23 mouse cellular contexts compared by ENCODE assay signal in the genomic region with DNA sequence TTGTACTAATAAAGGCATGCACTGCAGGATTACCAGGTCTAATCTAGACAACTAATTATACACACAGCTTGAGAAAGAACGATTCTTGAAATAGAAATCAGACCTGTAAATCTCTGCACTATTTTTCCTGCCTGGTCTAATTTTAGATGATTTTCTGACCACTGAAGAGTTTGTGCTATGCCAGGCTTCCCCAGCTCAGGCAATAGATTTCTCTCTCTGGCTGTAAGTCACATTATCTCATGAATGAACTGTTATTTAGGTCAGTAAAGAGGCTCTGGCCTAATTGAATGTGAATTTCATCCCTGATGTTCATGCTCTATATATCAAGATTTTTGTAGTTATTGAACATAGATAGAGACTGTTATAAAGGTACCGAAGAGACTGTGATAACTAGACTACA.
DNase-seq lines count a peak whose midpoint lies in the region; ATAC-seq and TF ChIP-seq lines count a peak whose summit lies in the region.
"Had no signal": no experiment of that assay in that cellular context is flagged by ENCODE, and none has a peak within 500 bp of the region (broad histone marks: within the 10 kb centered on the region; RNA-seq: fewer than 3 reads in every experiment).

No protein-coding gene starts in this region.

- H3K36me3 ChIP-seq in midbrain, embryonic 11.5 days (ENCODE audit: control insufficient read depth, insufficient read depth, low read length) = no peaks in the 10 kb centered on the region
- H3K36me3 ChIP-seq in midbrain, postnatal 0 days (ENCODE audit: insufficient read depth, low read length) = no peaks in the 10 kb centered on the region
- H3K36me3 ChIP-seq in embryonic facial prominence, embryonic 10.5 days (replicated peaks) = no peaks in the 10 kb centered on the region
- H3K36me3 ChIP-seq: embryonic facial prominence, embryonic 13.5 days; G1E; hindbrain, embryonic 15.5 days had no signal

- TF ChIP-seq CTCF in midbrain, postnatal 0 days (IDR thresholded peaks at IDR 0.05) = no peak

- H3K9ac ChIP-seq in midbrain, embryonic 11.5 days (ENCODE audit: low read length) = no peak overlapping the region
- H3K9ac ChIP-seq in midbrain, postnatal 0 days (replicated peaks; ENCODE audit: low read length, poor library complexity, severe bottlenecking) = no peak overlapping the region
- H3K9ac ChIP-seq: embryonic facial prominence, embryonic 13.5 days; forebrain, embryonic 13.5 days; forebrain, postnatal 0 days; heart, embryonic 15.5 days; hindbrain, embryonic 15.5 days had no signal

- H3K27ac ChIP-seq in midbrain, embryonic 11.5 days (ENCODE audit: low read depth, low read length) = no peak overlapping the region
- H3K27ac ChIP-seq in midbrain, postnatal 0 days (ENCODE audit: low read depth, low read length) = no peak overlapping the region
- H3K27ac ChIP-seq in embryonic facial prominence, embryonic 10.5 days (replicated peaks) = no peak overlapping the region
- H3K27ac ChIP-seq: embryonic facial prominence, embryonic 13.5 days; forebrain, embryonic 13.5 days; gastrocnemius, adult 2 months; heart, embryonic 15.5 days; hindbrain, embryonic 15.5 days had no signal

- WGBS in midbrain, embryonic 11.5 days = 93% methylated on average over 2 of the region's 2 CpGs
- 57% methylated on average over 2 of the region's 2 CpGs for WGBS in midbrain, postnatal 0 days
- 80% methylated on average over 2 of the region's 2 CpGs for WGBS in embryonic facial prominence, embryonic 10.5 days

- no peak overlapping the region for H3K4me3 ChIP-seq in midbrain, embryonic 11.5 days (ENCODE audit: low read depth, low read length)
- no peak overlapping the region for H3K4me3 ChIP-seq in midbrain, postnatal 0 days (ENCODE audit: low read depth, low read length)
- no peak overlapping the region for H3K4me3 ChIP-seq in embryonic facial prominence, embryonic 10.5 days
- H3K4me3 ChIP-seq: embryonic facial prominence, embryonic 13.5 days; forebrain, embryonic 13.5 days; gastrocnemius, adult 2 months; heart, embryonic 15.5 days; hindbrain, embryonic 15.5 days had no signal

- no peak for DNase-seq in cerebellum, postnatal 36 days
- peak; percentile 16 for DNase-seq in gastrocnemius, adult 18-20 months (ENCODE audit: low spot score)
- DNase-seq in gastrocnemius, postnatal 10 days = no peak
- peak; percentile 51 for DNase-seq in midbrain, embryonic 11.5 days (ENCODE audit: low spot score, missing footprints)
- DNase-seq in midbrain, postnatal 0 days (ENCODE audit: low spot score) = no peak
- DNase-seq in kidney, postnatal 10 days = no peak
- no peak for DNase-seq in embryonic facial prominence, embryonic 10.5 days (ENCODE audit: low spot score)
- DNase-seq: adrenal gland, postnatal 10 days; B cell, adult 2 months; cerebellum, postnatal 10 days; forebrain, postnatal 0 days; gastrocnemius, adult 2 months; gastrocnemius, postnatal 36 days had no signal

- H3K9me3 ChIP-seq in midbrain, embryonic 11.5 days (ENCODE audit: control insufficient read depth, low read length) = no peaks in the 10 kb centered on the region
- no peaks in the 10 kb centered on the region for H3K9me3 ChIP-seq in midbrain, postnatal 0 days (ENCODE audit: low read length)
- peaks cover 5% of the 10 kb centered on the region; the same call in 1 of the 2 replicates for H3K9me3 ChIP-seq in embryonic facial prominence, embryonic 10.5 days
- H3K9me3 ChIP-seq: forebrain, embryonic 13.5 days; G1E; heart, embryonic 15.5 days; hindbrain, embryonic 15.5 days had no signal

- no peaks in the 10 kb centered on the region for H3K27me3 ChIP-seq in midbrain, embryonic 11.5 days (ENCODE audit: control insufficient read depth, insufficient read depth, low read length)
- H3K27me3 ChIP-seq in midbrain, postnatal 0 days (ENCODE audit: insufficient read depth, low read length) = no peaks in the 10 kb centered on the region
- H3K27me3 ChIP-seq in embryonic facial prominence, embryonic 10.5 days (replicated peaks; ENCODE audit: low read depth, poor library complexity, severe bottlenecking) = no peaks in the 10 kb centered on the region
- H3K27me3 ChIP-seq: embryonic facial prominence, embryonic 13.5 days; forebrain, embryonic 13.5 days; heart, embryonic 15.5 days; hindbrain, embryonic 15.5 days had no signal

- peaks cover 4% of the 10 kb centered on the region; the same call in 1 of the 2 replicates for H3K4me1 ChIP-seq in midbrain, embryonic 11.5 days (ENCODE audit: control insufficient read depth, insufficient read depth, low read length)
- H3K4me1 ChIP-seq in midbrain, postnatal 0 days (ENCODE audit: insufficient read depth, low read length) = peaks cover 4% of the 10 kb centered on the region
- no peaks in the 10 kb centered on the region for H3K4me1 ChIP-seq in embryonic facial prominence, embryonic 10.5 days
- H3K4me1 ChIP-seq: embryonic facial prominence, embryonic 13.5 days had no signal

- no peak overlapping the region for H3K4me2 ChIP-seq in midbrain, embryonic 11.5 days
- H3K4me2 ChIP-seq in midbrain, postnatal 0 days (ENCODE audit: low read depth, low read length, poor library complexity, severe bottlenecking) = no peak overlapping the region
- H3K4me2 ChIP-seq: embryonic facial prominence, embryonic 13.5 days; forebrain, embryonic 13.5 days; heart, embryonic 11.5 days; heart, embryonic 15.5 days; hindbrain, embryonic 15.5 days had no signal

- ATAC-seq in cerebellum, adult (ENCODE audit: insufficient number of reproducible peaks, low FRiP score, low TSS enrichment) = peak; percentile 91
- no peak for ATAC-seq in midbrain, embryonic 11.5 days (ENCODE audit: low FRiP score)
- ATAC-seq in midbrain, postnatal 0 days (ENCODE audit: low FRiP score) = no peak
- ATAC-seq: CD4-positive, CD25-positive, alpha-beta regulatory T cell, adult 4 months; forebrain, embryonic 13.5 days; forebrain, postnatal 0 days; inflammation-experienced regulatory T-cells, adult 6 months; intestine, postnatal 0 days had no signal

Comparison
In these comparisons a context has a peak if more than half of its experiments do, and no peak if none do; other contexts are left out.
1. DNase-seq: peak in gastrocnemius, adult 18-20 months (single experiment) and midbrain, embryonic 11.5 days (single experiment); none in cerebellum, postnatal 36 days (0 of 2), gastrocnemius, postnatal 10 days (single experiment), midbrain, postnatal 0 days (single experiment), kidney, postnatal 10 days (single experiment) and embryonic facial prominence, embryonic 10.5 days (single experiment).